Mouse (Mus musculus) testis, adult 2 months (tissue): ENCODE data around the gene Tgfbr1.

Experiments used
- CTCF ChIP-seq: fragments of 200-500 bp; IDR thresholded peaks from 2 replicates; pipeline ENCODE4 v1.5.1; 2012; ENCODE audit warnings: low read depth, mild to moderate bottlenecking, inconsistent platforms, low read length, moderate library complexity; ENCODE audit not compliant: control insufficient read depth, insufficient read depth, insufficient replicate concordance
- POLR2A ChIP-seq: fragments of 200-500 bp; IDR thresholded peaks from 2 replicates; pipeline ENCODE4 v1.6.1; 2012; ENCODE audit warnings: low read depth, mild to moderate bottlenecking, inconsistent platforms, low read length, moderate library complexity; ENCODE audit not compliant: control insufficient read depth

DNA sequence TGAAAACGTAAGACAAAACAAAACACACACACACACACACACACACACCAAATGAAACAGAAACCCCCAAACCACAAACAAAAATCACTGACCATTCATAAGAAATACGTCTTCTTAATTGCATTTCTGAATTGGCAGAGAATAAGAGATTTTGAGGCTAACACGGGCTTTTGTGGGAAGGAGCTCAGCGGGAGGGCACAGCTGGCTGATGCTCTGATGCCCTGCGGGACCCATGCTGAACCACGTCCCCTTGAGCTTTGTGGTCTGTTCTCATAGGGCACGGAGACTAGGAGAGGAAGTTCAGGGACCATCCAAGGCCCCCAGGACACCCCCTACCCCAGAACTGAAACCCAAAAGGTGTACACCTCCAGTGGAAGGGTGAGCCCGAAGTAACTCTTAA is 10.4 kb upstream of the Tgfbr1 start:
- TF ChIP-seq POLR2A: no peak
- TF ChIP-seq CTCF: no peak
